Mouse (Mus musculus) liver, postnatal 0 days (tissue): ENCODE results near the gene Herpud1. TPM values are rescaled to one million over a fixed set of nuclear protein-coding genes. Genes with fewer than 3 reads are reported as not detected.

Experiments
- ATAC-seq: fragments of 200-750 bp; cut with Nextera tagmentation; 2 replicates; pipeline ENCODE4 v1.8.0; 2017; ENCODE audit warnings: mild to moderate bottlenecking, moderate library complexity
- DNase-seq: peaks from one replicate; pipeline ENCODE4 v3.0.0-alpha.2; 2016
- H3K27ac ChIP-seq: fragments of 300-500 bp; sonication (generic); 2 replicates; pipeline ENCODE4 v1.5.1; 2014; ENCODE audit warnings: antibody characterized with exemption, moderate library complexity, mild to moderate bottlenecking, low read depth
- H3K27me3 ChIP-seq: fragments of 300-500 bp; sonication (generic); 2 replicates; pipeline ENCODE4 v1.6.1; 2014; ENCODE audit warnings: low read length, control low read depth, mixed read lengths; ENCODE audit not compliant: insufficient read depth
- H3K36me3 ChIP-seq: fragments of 300-500 bp; sonication (generic); replicated peaks from 2 replicates; pipeline ENCODE4 v1.6.1; 2014; ENCODE audit warnings: mild to moderate bottlenecking, control low read depth, low read length, moderate library complexity, mixed read lengths; ENCODE audit not compliant: insufficient read depth
- H3K4me1 ChIP-seq: fragments of 300-500 bp; sonication (generic); 2 replicates; pipeline ENCODE4 v1.6.1; 2014; ENCODE audit warnings: antibody characterized with exemption, mild to moderate bottlenecking, control low read depth; ENCODE audit not compliant: insufficient read depth
- H3K4me2 ChIP-seq: fragments of 300-500 bp; sonication (generic); 2 replicates; pipeline ENCODE4 v1.6.1; 2014; ENCODE audit warnings: low read depth, mild to moderate bottlenecking, low read length, moderate library complexity, mixed read lengths
- H3K4me3 ChIP-seq: fragments of 300-500 bp; sonication (generic); 2 replicates; pipeline ENCODE4 v1.5.1; 2014; ENCODE audit warnings: low read depth, low read length
- H3K9ac ChIP-seq: fragments of 300-500 bp; sonication (generic); replicated peaks from 2 replicates; pipeline ENCODE4 v1.6.1; 2014; ENCODE audit warnings: mild to moderate bottlenecking, moderate library complexity
- H3K9me3 ChIP-seq: fragments of 300-500 bp; sonication (generic); 2 replicates; pipeline ENCODE4 v1.6.1; 2016; ENCODE audit warnings: mild to moderate bottlenecking, control low read depth, low read length, mixed read lengths
- CTCF ChIP-seq: sonication (generic); IDR thresholded peaks from 2 replicates; pipeline ENCODE4 v1.5.1; 2016; ENCODE audit warnings: antibody characterized with exemption, low read depth
- EP300 ChIP-seq: IDR thresholded peaks from 2 replicates; pipeline ENCODE4 v1.6.1; 2016; ENCODE audit warnings: antibody characterized with exemption, low read depth, mild to moderate bottlenecking
- WGBS: fragments of 180-500 bp; shearing (Covaris S2); extraction: QIAGEN DNeasy Blood & Tissue Kit; methylation state at CpG from one replicate; pipeline ENCODE4 v1.1.7; 2014; ENCODE audit not compliant: insufficient replicate concordance; 5-methylcytosine and 5-hydroxymethylcytosine counted together
- polyA plus RNA-seq: library from polyadenylated mRNA; unstranded; fragments of >200 nt; fragmentation: Nextera tagmentation; extraction: Ambion mirVana; gene quantifications from 2 replicates; pipeline ENCODE4 v1.2.1, GENCODE M21; 2015

The Herpud1 gene
- polyA plus RNA-seq, 1 experiment from 2014 or later, result 269 TPM

DNA sequence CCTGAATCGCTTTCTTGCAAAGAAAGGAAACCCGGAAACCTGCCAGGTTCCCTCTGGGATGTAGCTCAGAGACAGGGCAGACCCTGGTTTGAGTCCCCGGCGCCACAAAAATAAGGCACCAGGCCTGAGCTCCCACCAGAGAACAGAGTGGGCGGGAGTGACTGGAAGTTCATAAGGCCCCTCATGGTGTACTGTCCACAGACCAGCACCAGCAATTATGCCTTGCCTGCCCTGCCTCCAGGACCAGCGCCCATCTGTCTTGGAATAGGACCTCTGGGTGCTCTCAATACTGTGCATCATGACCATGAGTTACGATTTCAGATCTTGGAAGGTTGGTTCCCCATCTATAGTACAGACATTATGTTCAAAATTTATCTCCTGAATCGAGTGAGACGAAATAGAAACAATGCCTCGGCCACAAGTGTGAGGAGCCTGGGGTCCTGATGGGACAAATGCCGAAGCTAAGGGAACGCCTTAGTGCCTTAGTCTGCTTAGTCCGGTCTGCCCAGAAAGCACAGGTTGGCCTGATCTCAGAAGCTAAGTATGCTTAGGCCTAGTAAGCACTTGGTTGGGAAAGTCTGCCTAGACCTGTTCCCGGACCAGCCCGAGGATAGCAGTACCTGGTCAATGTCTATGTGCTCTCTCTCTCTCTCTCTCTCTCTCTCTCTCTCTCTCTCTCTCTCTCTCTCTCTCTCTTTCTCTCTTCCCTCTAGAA lies 49.3 kb downstream of the Herpud1 start:
- Histone ChIP-seq H3K4me3 (no peak overlapping the region), H3K9me3 (no peaks in the 10 kb centered on the region), H3K4me2 (no peak overlapping the region), H3K4me1 (peaks cover 6% of the 10 kb centered on the region; the same call in 1 of the 2 replicates), H3K36me3 (no peaks in the 10 kb centered on the region), H3K27ac (no peak overlapping the region), H3K27me3 (no peaks in the 10 kb centered on the region; the same call in 1 of the 2 replicates), H3K9ac (no peak overlapping the region)
- ATAC-seq (no peak), DNase-seq (no peak)
- TF ChIP-seq CTCF (no peak), EP300 (no peak)
- 84% methylated on average over 15 of the region's 15 CpGs for WGBS

DNA sequence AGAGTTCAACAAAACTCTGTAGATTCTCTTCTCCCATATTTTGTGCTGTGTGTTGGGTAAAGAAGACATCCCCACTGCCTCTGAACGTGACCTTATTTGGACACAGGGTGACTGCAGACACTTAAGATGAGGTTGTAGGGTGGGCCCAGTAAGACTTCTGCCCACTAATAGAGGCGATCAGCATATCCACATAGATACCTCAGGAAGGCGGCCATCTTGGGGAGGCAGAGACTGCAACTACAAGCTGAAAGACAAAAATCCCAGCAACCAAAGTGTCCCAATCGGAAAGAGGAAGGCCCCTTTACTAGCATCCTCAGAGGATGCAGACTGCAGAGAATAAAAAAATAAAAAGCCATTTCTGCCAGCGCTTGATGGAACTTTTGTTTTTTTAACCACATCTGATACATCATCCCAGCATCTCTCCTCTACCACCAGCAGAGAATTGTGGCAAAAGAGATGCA lies 49.9 kb downstream of the Herpud1 start:
- DNase-seq, result no peak
- H3K4me1 ChIP-seq, result peaks cover 6% of the 10 kb centered on the region; the same call in 1 of the 2 replicates
- ATAC-seq, result no peak
- H3K9me3 ChIP-seq, result no peaks in the 10 kb centered on the region
- no peak for TF ChIP-seq CTCF
- TF ChIP-seq EP300, result no peak
- no peak overlapping the region for H3K9ac ChIP-seq
- H3K4me3 ChIP-seq, result no peak overlapping the region
- 83% methylated on average over 5 of the region's 5 CpGs for WGBS
- no peaks in the 10 kb centered on the region; the same call in 1 of the 2 replicates for H3K27me3 ChIP-seq
- no peak overlapping the region for H3K4me2 ChIP-seq
- no peaks in the 10 kb centered on the region for H3K36me3 ChIP-seq
- no peak overlapping the region for H3K27ac ChIP-seq

DNA sequence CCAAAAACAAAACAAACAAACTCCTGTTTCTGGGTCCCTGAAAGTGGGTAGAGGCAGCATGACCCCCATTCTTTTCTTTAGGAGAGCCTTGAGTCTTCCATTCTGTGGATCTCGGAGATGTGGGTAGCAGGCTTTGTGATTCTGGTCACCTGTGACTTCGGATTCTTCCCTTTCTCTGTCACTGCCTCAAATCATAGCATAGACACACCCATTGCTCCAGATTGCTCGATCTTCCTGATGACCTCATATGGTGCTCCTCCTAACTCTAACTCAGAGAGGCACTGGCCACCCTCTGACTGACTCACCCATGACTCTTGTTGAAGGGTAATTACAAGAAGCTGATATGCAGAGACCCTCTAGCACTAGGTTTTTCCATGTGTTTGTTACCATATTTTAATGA lies 50.7 kb downstream of the Herpud1 start:
- H3K4me2 ChIP-seq, result no peak overlapping the region
- H3K4me1 ChIP-seq, result peaks cover 6% of the 10 kb centered on the region; the same call in 1 of the 2 replicates
- no peak for TF ChIP-seq CTCF
- DNase-seq (no peak), ATAC-seq (no peak)
- no peaks in the 10 kb centered on the region for H3K36me3 ChIP-seq
- no peak overlapping the region for H3K9ac ChIP-seq
- no peak overlapping the region for H3K27ac ChIP-seq
- no peak overlapping the region for H3K4me3 ChIP-seq
- H3K9me3 ChIP-seq, result no peaks in the 10 kb centered on the region
- no peaks in the 10 kb centered on the region; the same call in 1 of the 2 replicates for H3K27me3 ChIP-seq
- WGBS, result 58% methylated on average over 3 of the region's 3 CpGs

DNA sequence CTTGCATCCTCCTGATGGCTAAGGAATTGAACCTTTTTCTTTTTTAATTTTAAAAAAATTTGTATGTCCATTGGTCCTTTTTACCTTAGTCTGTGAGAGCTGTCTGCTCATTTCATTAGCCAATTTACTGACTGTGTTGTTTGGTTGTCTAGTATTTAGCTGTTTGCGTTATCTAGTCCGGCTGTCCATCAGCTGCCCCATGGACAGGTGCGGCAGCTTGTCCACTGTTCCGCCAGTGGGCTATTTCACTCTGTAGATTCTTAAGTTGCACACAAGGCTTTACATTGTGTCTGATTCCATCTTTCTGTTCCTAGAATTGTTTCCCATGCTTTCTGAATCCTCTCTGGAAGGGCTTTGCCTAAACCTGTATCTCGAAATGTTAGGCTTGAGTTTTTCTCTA lies 52.4 kb downstream of the Herpud1 start:
- 85% methylated on average over 5 of the region's 5 CpGs for WGBS
- no peak for DNase-seq
- no peak for ATAC-seq
- H3K4me3 ChIP-seq, result no peak overlapping the region
- H3K9me3 ChIP-seq, result no peaks in the 10 kb centered on the region
- no peak overlapping the region for H3K27ac ChIP-seq
- no peaks in the 10 kb centered on the region for H3K36me3 ChIP-seq
- TF ChIP-seq EP300 (no peak), CTCF (no peak)
- no peak overlapping the region for H3K4me2 ChIP-seq
- peaks cover 3% of the 10 kb centered on the region; the same call in 1 of the 2 replicates for H3K4me1 ChIP-seq
- H3K27me3 ChIP-seq, result no peaks in the 10 kb centered on the region; the same call in 1 of the 2 replicates
- H3K9ac ChIP-seq, result no peak overlapping the region

DNA sequence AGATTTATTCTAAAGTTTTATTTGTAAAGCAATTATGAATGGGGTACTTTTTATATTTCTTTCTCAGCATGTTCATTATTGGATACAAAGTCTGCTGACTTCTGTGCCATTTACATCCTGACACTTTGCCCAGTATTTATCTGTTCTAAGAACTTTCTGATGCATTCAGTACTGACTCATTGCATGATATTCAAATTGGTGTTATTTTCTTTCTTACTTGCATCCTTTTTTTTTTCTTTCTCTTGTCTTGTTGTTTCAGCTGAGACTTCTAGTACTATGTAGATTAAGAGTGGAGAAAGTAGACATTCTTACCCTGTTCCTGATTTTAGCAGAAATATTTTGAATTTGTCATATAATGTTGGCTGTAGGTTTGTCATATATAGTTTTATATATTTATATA lies 53.5 kb downstream of the Herpud1 start:
- Histone ChIP-seq H3K27me3 (no peaks in the 10 kb centered on the region), H3K4me2 (no peak overlapping the region), H3K9ac (no peak overlapping the region), H3K4me1 (no peaks in the 10 kb centered on the region), H3K36me3 (no peaks in the 10 kb centered on the region), H3K27ac (no peak overlapping the region), H3K4me3 (no peak overlapping the region), H3K9me3 (no peaks in the 10 kb centered on the region)
- TF ChIP-seq CTCF, result no peak
- ATAC-seq, result no peak
- DNase-seq, result no peak

DNA sequence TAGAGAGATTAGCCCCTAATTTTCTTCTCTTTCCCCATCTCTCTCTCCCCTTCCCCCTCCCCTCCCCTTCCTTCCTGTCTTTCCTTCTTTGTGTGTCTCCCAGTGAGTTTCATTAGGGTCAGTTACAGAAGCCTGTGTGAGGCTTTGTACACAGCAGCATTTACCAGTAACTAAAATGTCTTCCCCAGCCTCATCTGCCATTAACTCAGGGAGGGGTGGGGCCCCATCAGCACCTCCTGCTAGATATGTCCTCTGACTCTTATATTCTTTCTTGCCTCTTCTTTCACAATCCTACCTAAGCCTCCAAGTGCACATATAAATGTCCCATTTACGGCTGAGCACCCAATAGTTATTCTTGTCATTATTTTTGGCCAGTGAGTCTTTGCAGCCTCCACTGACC lies 54.2 kb downstream of the Herpud1 start:
- H3K27ac ChIP-seq, result no peak overlapping the region
- WGBS, result 68% methylated on average over 1 of the region's 1 CpGs
- no peak overlapping the region for H3K4me3 ChIP-seq
- no peaks in the 10 kb centered on the region for H3K4me1 ChIP-seq
- no peak for TF ChIP-seq EP300
- TF ChIP-seq CTCF, result no peak
- H3K9ac ChIP-seq, result no peak overlapping the region
- no peak overlapping the region for H3K4me2 ChIP-seq
- no peaks in the 10 kb centered on the region for H3K9me3 ChIP-seq
- no peaks in the 10 kb centered on the region for H3K27me3 ChIP-seq
- no peaks in the 10 kb centered on the region for H3K36me3 ChIP-seq
- DNase-seq (no peak), ATAC-seq (no peak)
